Mouse (Mus musculus) layer of hippocampus, postnatal 10 days (tissue): ENCODE measurements around the gene Furin. TPM values are rescaled to one million over a fixed set of nuclear protein-coding genes. Genes with fewer than 3 reads are reported as not detected.

Source experiments
- DNase-seq, 2 experiments: peaks; one replicate each; pipeline ENCODE4 v3.0.0; 2021; ENCODE audit warnings: low spot score in 2 of 2
- long read RNA-seq: library from polyadenylated mRNA; stranded (forward); transcript quantifications from one replicate; pipeline ENCODE4 v2.0.0, GENCODE M21; 2023
- total RNA-seq, 2 experiments: library from RNA; stranded (reverse); gene quantifications; 2 replicates each; pipeline ENCODE4 v1.2.3; 2021

Furin gene
- 10 to 100 TPM; 53.6 to 56.6 TPM for total RNA-seq
- long read RNA-seq, partial matches to known transcripts, result 1 of 5 reads
- long read RNA-seq, other reads (novel, unspliced or antisense), result 4 of 5 reads

DNA sequence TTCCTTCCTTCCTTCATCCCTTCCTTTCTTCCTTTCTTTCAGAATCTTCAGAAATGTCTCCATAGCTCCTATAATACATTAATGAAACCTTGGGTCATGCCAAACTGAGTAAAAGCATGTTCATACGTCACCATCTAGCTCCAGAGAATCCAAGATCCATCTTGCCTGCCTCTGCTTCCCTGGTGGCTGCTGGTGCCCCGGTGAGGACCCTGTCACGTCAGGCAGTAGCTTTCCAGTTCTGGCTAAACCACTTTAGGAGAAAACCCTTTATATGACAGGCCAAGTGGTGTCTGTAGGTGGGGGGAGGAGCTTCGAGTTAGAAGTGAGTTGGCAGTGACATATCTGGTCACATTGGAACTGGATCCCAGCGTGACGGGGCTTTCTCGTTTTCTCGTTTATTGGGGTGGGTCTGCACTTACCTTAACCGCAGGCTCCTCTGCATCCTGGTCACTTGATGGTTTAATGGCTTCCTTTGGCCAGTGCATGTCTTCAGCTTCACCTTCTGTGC is at the start of gene Furin:
Gene Furin (minus strand): TSS at position 249 of the 508 bp plus-strand sequence.
- DNase-seq, result no peak

DNA sequence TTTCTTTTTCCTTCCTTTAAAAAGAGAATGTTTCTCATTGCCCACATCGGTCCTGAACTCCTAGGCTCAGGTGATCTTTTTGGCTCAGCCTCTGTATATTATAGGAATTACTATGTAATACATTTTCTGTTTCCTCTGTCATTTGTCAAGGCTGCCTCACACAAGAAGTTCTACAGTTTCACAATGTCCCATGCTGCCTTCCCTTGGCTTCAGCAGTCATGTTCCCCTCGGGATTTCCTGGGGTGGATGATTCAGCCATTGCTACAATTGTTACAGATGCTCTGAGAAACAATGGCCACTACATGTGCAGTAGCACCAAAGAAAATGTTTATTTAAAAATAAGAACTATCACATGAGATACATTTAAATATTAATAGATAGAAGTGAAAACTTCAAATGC is 49.5 kb upstream of the Furin start:
- no peak for DNase-seq

DNA sequence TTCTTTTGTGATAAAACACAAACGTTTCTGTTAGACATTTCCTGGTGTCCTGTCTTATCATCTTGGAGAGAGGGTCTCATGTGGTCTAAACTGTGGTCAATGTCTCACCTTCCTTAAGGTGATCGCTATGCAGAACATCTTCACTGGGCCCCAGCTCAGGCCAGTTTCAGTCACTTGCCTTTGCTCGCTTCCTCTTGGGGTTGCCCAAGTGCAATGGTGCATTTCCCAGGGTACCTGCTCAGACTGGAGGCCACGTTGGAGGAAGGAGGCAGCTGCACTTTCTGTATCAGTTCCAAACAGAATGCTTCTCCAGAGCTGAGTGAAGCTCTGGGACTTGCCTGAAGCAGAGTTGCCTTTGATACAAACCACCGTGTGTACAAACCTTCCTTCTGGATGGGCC is 48.8 kb upstream of the Furin start:
- DNase-seq, result no peak

DNA sequence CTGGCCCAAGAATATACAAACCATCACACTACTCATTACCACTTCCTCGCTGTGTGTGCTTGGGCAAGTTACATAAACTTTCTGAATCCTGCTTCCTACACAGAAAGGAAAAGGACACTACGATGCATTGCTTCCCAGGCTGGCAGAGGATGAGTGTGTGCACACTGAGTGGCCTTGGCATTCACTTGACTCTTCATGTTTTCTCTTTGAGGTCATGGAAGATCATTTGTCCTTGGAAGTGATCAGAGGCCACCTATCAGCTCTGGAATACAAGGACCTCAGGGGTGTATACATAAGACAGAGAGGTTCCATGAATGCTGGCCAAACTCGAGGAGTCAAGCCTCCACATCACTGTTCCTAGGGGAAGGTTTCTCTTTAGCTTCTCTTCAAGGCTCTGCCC is 47.9 kb upstream of the Furin start:
- DNase-seq, result no peak

DNA sequence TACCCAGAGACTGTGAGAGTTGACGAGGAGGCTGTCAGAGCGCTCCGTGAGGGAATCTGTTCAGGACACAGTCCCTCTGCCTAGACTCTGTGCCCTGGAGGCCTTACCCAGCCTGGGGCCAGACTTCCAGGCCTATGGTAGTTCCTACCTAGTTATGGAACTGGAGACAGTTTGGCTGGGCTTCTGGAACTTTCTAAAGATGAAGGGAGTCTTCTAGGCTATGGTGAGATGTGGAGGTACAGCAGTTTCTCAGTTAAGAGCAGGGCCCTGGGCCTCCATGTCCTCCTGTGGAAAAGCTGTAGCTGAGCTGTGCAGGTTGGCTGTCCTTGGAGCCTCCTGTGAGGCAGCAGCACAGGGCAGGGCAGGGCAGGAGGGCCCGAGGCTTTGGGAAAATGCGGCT is 47.0 kb upstream of the Furin start:
- no peak for DNase-seq

DNA sequence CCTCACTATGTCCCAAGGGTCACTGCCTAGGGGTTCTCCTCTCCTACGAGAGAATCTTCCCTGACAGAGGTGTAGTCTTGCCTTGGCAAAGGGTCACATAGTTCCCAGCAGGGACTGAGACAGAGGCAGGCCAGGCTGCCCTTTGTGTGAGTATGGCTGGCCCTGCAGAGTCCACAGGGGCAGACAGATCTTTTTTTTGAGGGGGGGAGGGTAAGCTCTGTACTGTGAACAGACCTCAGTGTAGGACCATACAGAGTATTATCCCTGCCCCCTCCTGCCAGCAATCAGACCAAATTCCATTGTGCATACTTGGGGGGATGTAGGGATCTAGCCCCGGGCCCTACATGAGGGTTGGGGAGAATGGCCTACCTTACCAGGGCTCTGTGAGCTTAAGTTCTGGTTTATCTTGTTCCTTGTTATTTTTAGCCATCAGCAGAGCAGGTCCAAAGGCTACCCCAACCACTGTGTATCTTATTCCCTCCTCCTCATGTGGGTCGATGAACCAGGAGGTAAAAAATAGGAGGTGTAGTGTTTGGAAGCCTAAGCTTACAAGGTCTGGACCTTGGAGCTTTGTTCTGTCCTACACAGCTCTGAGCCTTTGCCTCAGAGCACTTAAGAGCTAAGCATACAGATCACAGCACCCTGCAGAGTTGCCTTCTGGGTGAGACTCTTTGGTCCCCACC is 46.5 kb upstream of the Furin start:
- no peak for DNase-seq

DNA sequence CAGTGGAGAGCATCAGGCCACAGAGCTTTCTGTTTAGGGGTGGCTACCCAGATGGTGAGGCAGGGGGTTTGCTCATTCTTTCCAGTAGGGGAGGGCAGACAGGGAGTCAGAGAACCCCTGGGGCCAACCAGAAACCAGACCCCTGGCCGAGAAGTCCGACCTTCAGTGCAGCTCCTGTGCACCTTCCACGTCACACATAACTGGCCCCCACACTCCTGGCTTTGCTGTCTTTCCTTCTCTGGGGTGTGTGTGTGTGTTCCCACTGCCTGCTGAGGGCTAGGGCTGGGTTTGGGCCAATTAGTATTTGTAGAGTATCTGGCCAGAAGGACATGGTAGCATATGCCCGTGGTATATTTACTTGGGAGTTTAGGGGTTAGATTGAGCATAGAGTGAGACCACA is 45.1 kb upstream of the Furin start:
- DNase-seq, result no peak

DNA sequence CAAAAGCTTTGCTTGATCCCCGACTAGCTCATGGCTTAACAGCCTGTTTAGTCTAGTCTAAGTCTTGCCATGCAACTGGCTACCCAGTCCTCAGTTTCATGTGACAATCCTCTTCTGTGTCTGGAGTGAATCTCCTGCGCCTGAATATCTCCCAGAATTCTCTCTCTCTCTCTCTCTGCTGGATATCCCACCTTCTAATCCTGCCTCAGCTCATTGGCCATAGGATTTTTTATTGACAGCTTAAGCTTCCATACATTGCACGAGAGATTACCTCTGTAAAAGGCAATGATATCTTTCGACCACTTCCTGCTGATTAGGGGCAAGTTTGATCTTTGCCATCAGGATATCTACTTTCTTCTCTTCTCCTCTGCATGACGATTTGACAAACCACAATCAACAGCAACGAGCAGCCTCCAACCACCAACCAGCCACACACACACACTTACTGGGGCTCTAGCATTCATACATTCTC is 44.4 kb upstream of the Furin start:
- DNase-seq, result no peak

DNA sequence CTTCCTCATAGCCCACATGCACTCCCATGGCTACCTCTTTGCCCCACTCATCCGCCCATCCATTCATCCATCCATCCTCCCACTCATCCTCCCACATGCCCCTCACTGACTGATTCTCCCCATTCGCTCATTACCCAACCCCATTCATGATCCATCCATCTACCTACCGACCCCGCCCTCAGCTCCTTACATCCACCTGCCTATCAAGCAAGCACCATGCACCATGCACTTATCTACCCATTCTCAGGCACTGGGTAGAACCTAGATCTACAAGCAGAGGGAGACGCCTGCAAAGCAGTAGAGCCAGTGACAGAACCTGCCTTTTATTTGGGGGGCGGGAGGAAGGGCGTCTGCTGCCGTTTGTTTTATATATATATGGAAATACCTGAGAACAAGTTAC is 42.1 kb upstream of the Furin start:
- DNase-seq, result no peak

DNA sequence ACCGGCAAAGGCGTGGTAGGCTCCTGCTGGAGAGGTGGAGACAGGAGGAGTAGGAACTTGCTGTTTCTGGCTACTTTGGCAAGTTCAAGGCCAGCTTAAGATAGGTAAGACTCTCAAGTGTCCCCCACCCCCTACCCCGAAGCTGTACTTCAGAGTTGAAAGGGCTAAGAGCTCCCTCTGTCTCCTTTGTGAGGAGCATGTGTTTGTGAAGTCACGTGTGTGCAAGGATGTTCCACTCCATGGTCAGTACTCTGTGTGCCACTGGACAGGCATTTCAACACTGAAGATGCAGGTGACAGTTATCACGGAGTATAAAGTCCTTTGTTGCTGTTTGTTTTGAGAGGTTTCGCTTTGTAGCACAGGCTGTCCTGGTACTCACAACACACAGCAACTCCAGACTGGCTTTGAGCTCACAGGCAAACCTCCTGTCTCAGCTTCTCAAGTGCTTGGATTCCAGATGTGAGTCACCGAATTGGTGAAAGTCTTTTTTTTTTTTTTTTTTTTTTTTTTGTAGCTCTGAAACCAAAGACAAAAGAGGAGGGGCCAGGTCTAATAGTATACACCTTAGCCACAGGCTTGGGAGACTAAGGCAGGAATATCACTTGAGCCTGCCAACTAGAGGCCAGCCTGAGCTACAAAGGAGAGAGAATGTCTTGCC is 41.1 kb upstream of the Furin start:
- DNase-seq, result no peak

DNA sequence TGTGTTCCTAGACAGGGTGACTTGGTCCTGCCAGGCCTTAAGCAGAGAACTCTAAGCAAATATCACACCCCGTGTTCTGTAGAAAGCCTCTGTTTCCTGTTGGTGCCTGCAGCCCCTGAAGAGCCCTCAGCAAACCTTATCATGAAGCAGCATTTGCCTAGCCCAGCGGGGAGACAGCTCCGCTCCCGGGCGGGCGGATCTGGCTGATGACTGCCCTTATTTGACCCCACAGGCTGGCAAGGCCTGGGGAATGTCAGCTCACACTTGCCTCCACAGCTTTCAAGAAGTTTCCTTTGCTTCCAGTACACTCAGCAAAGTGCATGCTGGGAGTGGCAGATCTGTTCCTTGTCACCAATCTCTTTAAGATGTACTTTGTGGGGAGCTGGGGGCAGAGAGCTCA is 40.3 kb upstream of the Furin start:
- DNase-seq, result no peak

DNA sequence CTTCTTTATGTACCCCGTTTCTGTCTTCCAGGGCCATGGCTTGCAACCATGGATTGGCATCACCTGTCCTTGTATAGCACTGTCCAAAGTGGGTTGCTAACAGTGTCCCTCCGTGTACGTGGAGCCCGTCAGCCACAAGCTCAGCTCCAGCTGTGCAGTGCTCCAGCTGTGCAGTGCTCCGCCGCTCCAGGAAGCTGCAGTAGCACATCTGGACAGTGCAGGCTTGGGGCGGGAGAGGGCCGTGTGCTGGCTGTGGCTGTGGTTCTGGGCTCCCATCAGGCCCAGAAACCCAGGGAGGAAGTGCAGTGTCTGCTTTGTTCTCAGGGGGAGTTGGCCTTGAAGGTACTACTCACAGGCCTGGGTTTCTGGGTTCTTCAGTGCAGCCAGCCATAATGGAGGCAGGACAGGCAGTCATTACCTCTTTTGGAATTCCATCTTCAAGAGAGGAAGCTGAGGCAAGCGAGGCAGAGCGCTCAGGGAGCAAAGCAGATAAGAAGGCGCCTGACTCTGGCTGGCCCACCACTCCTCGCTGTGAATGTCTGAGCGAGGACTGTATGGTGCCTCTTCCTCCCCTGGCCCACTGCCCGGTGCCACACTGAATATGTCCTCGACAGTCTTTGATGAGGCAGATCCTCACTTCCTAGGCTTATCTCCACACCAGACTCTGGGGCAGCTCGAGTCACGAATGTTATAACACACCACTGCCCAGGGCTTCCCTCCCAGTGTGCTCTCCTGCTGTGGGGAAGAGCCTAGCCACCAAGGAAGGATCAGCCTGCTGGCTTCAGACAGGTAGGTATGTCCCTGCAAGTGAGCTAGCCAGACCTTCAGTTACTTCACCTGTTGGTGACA is 39.4 kb upstream of the Furin start:
- DNase-seq, result no peak

DNA sequence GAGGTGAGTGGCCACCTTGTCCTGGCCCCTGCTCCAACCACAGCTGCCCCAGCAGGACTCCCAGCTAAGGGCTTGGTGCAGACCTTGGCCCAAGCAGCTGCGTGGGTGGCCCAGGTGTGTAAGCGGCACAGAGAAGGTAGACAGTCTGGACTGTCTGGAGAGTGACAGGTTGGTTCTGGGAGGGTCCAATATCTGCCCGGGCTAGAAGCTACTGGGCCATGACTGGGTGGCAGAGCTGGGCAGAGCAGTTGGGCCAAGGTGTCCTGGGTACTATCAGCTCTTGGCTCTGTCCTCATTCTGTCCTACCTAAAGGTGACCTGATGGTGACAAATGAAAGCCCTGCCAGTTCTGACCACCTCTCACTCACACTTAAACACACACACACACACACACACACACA is 37.9 kb upstream of the Furin start:
- DNase-seq, result no peak

DNA sequence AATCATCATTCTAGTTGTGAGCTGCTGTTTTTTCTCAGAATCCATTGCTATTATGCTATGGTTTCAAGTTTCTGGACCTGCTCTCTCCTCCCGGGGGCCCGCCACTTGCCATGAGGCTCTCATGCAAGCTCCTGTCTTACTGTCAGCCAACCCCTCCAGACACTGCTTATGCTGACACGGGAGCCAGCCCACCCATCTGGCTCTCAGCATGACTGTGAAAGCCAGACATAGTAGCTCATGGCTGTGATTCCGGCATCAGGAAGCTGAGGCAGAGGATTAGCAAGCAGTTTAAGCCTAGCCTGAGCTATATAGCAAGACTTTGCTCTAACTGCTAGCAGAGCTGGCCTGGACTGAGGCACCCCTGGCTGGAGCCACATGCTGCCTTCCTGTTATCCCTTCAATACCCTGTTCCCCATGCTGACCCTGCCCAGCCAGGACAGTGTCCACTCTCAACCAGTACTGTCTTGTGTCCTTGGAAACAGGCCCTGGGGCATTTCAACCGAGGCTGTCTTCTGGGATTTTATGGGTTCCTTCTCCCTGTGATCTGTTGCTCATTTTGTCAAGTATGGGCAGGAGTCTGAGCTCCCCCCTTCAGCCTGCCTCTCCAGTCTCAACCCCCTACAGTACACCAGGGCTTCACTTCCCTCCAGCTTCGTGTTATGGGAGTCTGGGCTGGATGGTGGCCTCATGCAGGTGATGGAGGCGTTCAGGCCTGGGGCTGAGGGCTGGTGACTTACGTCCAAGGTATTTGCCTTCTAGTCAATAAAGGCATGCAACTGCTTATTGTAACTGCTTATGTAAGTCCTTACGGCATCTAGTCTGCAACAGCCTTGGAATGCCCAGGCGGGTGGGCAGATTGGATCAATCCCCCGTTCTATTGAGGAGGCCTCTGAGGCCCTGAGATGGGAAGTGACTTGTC is 37.0 kb upstream of the Furin start:
- peak in 1 of 2 experiments; percentile 46 for DNase-seq

DNA sequence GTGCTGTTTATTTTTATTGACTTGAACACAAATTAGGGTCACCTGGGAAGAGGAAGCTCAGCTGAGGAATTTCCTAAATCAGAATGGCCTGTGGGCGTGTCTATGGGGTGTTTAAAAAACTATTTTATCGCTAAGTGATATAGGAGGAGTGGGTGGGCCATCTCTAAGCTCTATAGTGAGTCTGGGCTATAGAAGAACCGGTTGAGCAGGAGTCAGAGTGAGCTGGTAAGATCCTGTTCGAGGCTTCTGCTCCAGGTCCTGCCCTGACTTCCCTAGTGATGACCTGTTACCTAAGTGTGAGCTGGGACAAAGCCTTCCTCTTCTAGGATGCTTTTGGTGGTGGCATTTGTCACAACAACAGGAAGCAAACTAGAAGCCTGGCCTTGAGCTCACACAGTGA is 35.4 kb upstream of the Furin start:
- no peak for DNase-seq

DNA sequence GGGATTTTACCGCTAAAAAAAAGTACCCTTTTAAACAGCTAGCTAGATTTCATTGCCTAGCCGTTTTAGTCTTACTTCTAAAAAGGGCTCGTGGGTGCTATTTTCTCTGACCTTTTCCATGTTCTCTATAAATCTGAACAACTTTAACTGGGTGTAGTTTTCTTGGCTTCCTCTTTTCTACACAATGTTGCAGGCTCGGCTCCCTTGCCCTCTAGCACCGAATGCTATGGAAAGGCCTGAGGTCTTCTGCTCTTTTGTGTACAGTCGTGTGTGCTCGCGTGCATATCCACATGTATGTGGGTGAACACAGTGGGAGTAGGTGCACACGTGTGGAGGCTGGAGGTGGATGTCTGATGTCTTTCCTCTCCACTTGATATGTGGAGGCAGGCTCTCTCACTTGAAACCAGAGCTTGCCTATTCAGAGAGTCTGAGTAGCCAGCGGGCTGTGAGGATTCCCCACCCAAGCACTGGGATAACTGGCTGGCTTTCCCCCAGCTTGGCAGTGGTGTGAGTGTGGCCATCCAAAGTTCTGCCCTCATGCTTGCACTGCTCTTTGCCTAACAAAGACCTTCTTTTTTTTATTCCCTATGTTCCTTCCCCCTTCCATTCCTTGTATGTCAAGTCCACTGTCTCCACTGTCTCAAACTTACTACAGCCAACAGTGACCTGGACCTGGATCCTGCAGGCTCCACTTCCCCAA is 34.7 kb upstream of the Furin start:
- DNase-seq, result peak; percentile 37 to 62

DNA sequence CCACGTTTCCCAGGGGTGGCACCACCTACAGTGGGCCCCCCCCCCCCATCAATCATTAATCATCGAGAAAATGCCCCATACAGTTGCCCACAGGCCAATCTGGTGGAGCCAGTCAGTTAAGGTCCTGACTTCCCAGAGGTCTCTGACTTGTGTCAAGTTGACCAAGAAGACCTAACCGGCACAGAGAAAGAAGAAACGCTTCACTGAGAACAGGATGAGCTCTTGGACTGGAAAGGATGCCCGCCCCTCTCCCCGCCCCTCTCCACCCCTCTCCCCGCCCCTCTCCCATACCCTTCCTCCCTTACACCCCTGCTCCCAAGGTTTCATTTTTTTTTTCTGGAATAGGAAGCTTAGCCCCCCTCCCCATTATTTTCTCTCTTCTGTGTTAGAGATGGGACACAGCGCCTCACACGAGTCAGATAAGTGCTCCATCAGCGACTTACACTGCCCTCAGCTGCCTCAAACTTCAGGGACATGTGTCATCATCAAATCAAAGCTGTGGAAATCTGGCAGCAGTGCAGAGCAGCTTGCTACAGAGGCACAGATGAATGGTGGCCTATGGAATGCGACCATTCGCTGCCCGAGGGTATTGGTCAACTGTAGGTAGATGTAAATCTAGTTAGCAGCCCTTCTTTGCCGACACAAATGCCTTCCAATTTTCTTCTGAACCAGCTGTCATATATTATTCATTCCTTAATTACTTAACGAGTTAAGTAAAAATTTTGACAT is 34.0 kb upstream of the Furin start:
- no peak for DNase-seq

DNA sequence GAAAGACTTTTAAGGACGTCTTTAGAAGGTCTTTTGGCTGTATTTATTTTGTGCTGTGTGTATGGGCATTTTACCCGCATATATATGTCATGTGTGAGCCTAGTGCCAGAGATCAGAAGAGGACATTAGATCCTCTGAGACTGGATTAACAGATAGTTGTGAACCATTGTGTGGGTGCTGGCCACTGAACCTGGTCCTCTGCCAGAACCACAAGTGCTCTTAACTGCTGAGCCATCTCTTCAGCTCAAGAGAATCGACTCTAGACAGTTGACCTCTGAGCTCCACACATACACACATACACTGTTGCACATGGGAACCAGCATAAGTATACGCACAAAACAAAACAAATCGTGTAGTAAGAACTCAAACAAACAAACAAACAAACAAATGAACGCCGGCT is 31.3 kb upstream of the Furin start:
- DNase-seq, result no peak

DNA sequence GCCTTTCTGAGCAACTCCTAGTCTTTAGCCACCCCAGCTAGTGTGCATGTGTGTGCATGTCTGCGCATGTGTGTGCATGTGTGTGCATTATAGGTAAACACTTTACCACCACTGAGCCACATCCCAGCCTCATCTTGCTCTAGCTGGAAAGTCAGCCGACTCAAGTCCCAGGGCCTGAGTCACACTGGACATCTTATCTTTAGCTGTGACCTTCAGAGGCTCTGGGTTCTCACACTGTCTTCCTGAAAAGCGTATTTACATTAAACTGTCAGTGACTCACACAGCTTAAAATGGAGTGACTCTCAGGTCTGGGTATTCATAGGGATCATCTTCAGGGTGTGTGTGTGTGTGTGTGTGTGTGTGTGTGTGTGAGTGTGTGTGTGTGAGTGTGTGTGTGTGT is 30.4 kb upstream of the Furin start:
- no peak for DNase-seq
